Mouse (Mus musculus) heart, embryonic 16.5 days (tissue): Measurements from ENCODE around the gene Actrt2. TPM values are rescaled to one million over a fixed set of nuclear protein-coding genes. Genes with fewer than 3 reads are reported as not detected.

Experiments
- ATAC-seq: fragments of 200-750 bp; cut with Nextera tagmentation; replicated peaks from 2 replicates; pipeline ENCODE4 v1.8.0; 2017; ENCODE audit warnings: moderate number of reproducible peaks; ENCODE audit not compliant: insufficient read depth, low FRiP score; ENCODE audit errors: extremely low read depth
- H3K27ac ChIP-seq: fragments of 300-500 bp; sonication (generic); 2 replicates; pipeline ENCODE4 v1.5.1; 2014; ENCODE audit warnings: mild to moderate bottlenecking, low read length, control low read depth, moderate library complexity
- H3K27me3 ChIP-seq: fragments of 300-500 bp; sonication (generic); 2 replicates; pipeline ENCODE4 v1.6.1; 2014; ENCODE audit warnings: low read length, mixed read lengths; ENCODE audit not compliant: control insufficient read depth, insufficient read depth
- H3K36me3 ChIP-seq: fragments of 300-500 bp; sonication (generic); 2 replicates; pipeline ENCODE4 v1.6.1; 2014; ENCODE audit not compliant: control insufficient read depth, insufficient read depth
- H3K4me1 ChIP-seq: fragments of 300-500 bp; sonication (generic); 2 replicates; pipeline ENCODE4 v1.6.1; 2014; ENCODE audit warnings: low read length, mixed read lengths; ENCODE audit not compliant: control insufficient read depth, insufficient read depth
- H3K4me2 ChIP-seq: fragments of 300-500 bp; sonication (generic); 2 replicates; pipeline ENCODE4 v1.6.1; 2014; ENCODE audit warnings: low read depth, mild to moderate bottlenecking, control low read depth, low read length
- H3K4me3 ChIP-seq: fragments of 300-500 bp; sonication (generic); 2 replicates; pipeline ENCODE4 v1.5.1; 2014; ENCODE audit warnings: mild to moderate bottlenecking, control low read depth, low read length
- H3K9ac ChIP-seq: fragments of 300-500 bp; sonication (generic); 2 replicates; pipeline ENCODE4 v1.6.1; 2014; ENCODE audit warnings: low read length, control low read depth
- H3K9me3 ChIP-seq: fragments of 300-500 bp; sonication (generic); replicated peaks from 2 replicates; pipeline ENCODE4 v1.6.1; 2016; ENCODE audit warnings: low read length; ENCODE audit not compliant: control insufficient read depth
- WGBS: fragments of 180-500 bp; shearing (Covaris S2); extraction: QIAGEN DNeasy Blood & Tissue Kit; methylation state at CpG from one replicate; pipeline ENCODE4 v1.1.7; 2014; 5-methylcytosine and 5-hydroxymethylcytosine counted together
- polyA plus RNA-seq: library from polyadenylated mRNA; unstranded; fragments of >200 nt; fragmentation: Nextera tagmentation; extraction: Ambion mirVana; gene quantifications from 2 replicates; pipeline ENCODE4 v1.2.1, GENCODE M21; 2015

Actrt2 gene
- polyA plus RNA-seq, 1 experiment from 2014 or later: not detected

DNA sequence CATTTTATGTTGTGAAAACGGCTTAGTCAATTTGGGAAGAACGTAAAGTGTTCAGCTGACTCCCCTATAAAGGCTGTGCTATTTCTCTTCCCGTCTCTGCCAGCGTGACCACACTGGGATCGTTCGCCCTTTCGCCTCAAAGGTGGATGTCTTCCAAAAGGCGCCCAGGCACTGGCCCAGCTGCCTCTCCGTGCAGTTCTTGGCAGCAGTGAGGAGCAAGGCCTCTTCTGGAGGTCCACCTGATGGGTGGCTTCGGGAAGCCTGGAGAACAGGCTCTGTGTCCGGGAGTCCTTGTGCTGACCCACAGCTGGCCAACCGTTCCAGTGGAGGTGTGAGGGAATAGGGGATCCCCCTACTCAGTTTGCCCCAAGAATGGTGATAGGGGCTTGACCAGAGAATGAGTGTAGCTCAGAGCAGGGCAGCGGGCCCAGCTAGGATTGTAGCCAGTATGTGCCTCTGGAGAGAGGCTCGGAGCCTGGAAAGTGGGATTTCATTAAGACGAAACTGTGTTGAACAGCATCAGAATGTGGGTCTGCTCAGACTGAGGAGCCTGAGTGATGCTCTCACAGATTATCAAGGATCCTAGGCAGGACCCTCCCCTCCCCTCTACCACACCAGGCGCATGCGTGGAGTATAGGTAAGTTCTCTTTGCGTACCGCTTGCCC lies 18.5 kb downstream of the Actrt2 start:
- peaks cover 8% of the 10 kb centered on the region for H3K27me3 ChIP-seq
- peaks cover 16% of the 10 kb centered on the region for H3K9me3 ChIP-seq
- H3K4me3 ChIP-seq: no peak overlapping the region
- H3K4me1 ChIP-seq: no peaks in the 10 kb centered on the region
- H3K4me2 ChIP-seq: no peak overlapping the region
- H3K27ac ChIP-seq: no peak overlapping the region
- no peaks in the 10 kb centered on the region for H3K36me3 ChIP-seq
- no peak overlapping the region for H3K9ac ChIP-seq
- ATAC-seq: no peak
- WGBS: 70% methylated on average over 19 of the region's 19 CpGs

DNA sequence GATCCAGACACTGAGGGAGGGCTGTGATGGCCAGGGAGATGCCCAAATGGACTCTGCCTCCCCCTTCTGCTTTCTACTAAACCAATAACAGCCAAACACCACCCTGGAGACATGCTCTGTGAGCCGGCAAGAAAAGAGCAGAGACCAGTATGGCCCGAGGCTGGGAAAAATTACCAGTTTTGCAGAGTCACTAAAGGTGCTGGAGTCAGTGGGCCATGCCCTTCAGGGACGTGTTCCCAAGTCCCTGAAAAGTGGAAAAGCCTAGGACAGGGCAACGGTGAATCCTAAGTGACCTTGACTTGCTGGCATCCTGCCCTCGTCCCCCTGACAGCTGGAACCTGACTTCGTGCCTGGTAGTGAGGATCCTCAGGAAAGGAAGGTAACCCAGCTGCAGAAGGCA lies 25.2 kb downstream of the Actrt2 start:
- Histone ChIP-seq H3K4me1 (peaks cover 9% of the 10 kb centered on the region; the same call in 1 of the 2 replicates), H3K9ac (no peak overlapping the region), H3K27me3 (peaks cover 47% of the 10 kb centered on the region), H3K9me3 (peaks cover 15% of the 10 kb centered on the region), H3K27ac (no peak overlapping the region), H3K36me3 (no peaks in the 10 kb centered on the region), H3K4me2 (no peak overlapping the region), H3K4me3 (no peak overlapping the region)
- ATAC-seq: no peak
- WGBS: 23% methylated on average over 6 of the region's 6 CpGs

DNA sequence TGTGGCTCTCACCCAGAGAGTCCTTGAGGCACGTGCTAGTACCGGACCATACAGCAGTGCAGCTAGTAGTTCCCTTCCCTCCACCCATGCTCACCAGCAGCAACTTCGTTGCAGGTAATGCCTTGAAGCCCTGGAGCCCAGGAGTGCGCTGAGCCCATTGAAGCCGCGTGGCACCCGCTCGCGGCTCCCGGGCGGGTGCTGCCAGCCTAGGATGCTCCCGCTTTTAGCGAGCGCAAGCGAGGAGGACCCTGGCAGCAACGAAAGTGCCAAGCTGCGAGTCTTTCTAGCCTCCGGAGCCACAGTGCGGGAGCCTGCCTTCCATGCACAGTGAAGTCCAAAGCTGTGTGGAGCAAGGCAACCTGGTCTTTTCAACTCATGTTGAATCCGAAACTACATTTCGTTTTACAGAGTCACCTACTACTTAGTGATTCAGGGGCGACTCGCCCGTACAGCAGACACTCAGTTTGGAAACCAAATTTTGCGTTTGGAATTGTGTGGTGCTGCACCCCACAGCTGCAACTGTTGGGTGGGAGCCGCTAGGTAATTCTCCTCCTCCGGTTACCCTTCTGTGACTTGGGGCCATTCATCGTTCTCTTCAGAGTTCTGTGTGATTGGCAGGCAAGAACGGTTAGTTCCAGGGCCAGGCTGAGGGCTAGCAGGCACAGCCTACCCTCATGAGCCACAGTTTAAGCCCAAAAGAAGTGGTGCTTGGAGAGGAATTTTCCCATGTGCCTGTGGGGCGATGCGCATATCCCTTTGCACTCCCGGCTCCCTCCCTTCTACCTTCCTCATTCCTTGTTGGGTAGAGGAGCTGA lies 26.2 kb downstream of the Actrt2 start:
- H3K27me3 ChIP-seq: peaks cover 54% of the 10 kb centered on the region
- 16% methylated on average over 32 of the region's 32 CpGs for WGBS
- peaks cover 5% of the 10 kb centered on the region; the same call in 1 of the 2 replicates for H3K9me3 ChIP-seq
- H3K36me3 ChIP-seq: no peaks in the 10 kb centered on the region
- peak overlapping the region; percentile 15; the same call in 1 of the 2 replicates for H3K9ac ChIP-seq
- peaks cover 9% of the 10 kb centered on the region; the same call in 1 of the 2 replicates for H3K4me1 ChIP-seq
- peak overlapping the region; percentile 44 for H3K4me2 ChIP-seq
- H3K4me3 ChIP-seq: peak overlapping the region; percentile 9; the same call in 1 of the 2 replicates
- no peak for ATAC-seq
- no peak overlapping the region for H3K27ac ChIP-seq

DNA sequence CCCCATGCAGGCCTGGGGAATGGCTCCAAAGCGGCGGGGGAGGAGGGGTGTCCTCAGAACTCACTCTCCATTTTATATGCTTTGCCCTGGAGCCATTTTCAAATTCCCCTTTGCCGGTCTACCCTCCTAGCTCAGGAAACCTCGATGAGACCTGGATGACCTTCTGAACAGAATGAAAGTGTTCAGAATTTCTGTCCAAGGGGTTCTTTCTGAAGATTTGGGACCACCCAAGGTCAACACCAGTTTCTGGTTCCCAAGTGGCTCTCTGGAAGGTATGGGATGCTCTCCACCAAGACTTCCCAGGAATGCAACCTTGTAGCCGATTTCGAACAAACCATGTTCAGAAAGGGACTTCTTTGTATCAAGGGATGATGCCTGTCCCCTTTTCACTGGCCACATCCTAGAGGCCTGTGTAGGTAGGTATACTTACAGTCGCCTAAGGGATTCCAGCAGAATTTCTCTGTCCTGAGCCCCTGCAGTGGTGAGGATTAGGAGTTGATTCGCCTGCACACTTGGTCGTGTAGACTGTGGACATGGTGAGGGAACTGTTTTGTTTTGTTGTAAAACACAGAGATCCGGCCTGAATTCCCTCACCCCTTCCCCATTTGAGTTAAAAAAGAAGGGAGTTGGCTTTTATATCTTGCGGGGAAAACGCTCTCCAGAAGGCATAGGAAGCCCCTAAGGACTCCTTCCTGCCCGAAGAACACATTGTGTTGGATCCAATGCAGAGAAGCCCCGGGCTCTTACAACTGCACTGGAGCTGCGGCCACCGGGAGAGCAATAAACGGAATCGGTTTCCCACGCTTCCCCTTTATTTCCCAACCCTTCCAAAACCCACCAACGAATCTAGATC lies 27.0 kb downstream of the Actrt2 start:
- H3K9me3 ChIP-seq: peaks cover 4% of the 10 kb centered on the region; the same call in 1 of the 2 replicates
- H3K4me2 ChIP-seq: peak overlapping the region; percentile 44
- peak overlapping the region; percentile 15; the same call in 1 of the 2 replicates for H3K9ac ChIP-seq
- ATAC-seq: no peak
- peaks cover 9% of the 10 kb centered on the region; the same call in 1 of the 2 replicates for H3K4me1 ChIP-seq
- peaks cover 54% of the 10 kb centered on the region for H3K27me3 ChIP-seq
- H3K36me3 ChIP-seq: no peaks in the 10 kb centered on the region
- H3K27ac ChIP-seq: no peak overlapping the region
- 27% methylated on average over 20 of the region's 20 CpGs for WGBS
- H3K4me3 ChIP-seq: no peak overlapping the region

DNA sequence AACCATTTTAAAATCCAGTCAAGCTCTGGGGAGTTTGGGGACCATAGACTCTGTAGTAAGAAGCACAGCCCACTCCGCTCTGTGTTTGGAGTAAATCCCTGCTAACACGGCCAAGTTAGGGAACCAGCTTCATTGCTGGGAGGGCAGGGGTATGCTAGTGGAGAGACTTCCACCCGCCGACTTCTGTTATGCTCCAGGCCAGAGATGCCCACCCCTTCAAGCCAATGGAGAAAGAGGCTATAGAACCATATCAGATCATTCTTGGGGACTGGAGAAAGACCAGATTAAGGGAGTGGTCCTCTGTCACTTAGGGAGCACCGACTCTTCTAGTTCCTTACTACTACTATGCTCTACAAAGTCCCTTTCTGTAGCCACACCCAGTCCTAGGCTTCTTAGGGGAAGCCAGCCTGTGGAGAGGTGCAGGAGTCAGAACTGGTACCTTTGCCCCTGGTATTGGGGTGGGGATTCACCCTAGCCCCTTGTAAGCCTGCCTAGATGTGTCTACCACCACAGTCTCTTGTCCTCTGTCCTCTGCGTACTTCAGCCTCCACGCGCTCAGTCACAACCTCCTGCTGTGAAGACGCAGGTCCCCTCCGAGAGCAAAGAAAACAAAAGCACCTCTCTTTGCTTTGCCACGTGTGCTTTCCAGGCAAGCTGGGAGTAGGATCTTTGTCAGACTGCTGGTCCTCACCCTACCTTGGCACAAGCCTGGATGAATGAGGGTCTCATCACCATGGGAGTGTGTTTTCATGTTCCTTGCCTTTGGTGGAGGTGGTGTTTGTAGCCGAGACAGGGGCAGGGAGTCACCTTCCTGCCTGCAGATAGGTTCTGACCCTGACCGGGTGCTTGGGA lies 27.9 kb downstream of the Actrt2 start:
- Histone ChIP-seq H3K4me2 (peak overlapping the region; percentile 65), H3K27me3 (peaks cover 51% of the 10 kb centered on the region), H3K4me1 (peaks cover 9% of the 10 kb centered on the region; the same call in 1 of the 2 replicates), H3K9me3 (no peaks in the 10 kb centered on the region), H3K4me3 (peak overlapping the region; percentile 35), H3K9ac (peak overlapping the region; percentile 59; the same call in 1 of the 2 replicates), H3K27ac (no peak overlapping the region), H3K36me3 (no peaks in the 10 kb centered on the region)
- no peak for ATAC-seq
- 34% methylated on average over 13 of the region's 13 CpGs for WGBS

DNA sequence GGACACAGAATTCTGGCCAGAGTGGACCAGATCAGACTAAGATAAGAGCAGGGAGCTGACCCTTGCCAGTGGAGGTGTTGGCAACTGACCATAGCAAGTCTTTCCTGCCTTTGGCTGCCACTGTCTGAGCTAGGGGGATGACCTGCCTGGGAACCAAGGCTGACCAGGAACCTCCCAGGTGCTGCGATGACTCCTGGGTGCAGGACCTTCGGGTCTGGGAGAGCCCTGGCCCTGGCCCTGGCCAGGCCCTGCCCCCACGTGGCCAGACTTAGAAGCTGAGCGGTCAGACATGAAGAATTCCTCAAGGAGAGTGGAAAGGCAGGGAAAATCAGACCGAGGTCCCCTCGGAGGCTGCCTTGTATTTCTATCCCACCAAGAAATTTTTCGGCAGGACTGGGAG lies 28.5 kb downstream of the Actrt2 start:
- no peak for ATAC-seq
- Histone ChIP-seq H3K9me3 (no peaks in the 10 kb centered on the region), H3K9ac (peak overlapping the region; percentile 59), H3K36me3 (no peaks in the 10 kb centered on the region), H3K27me3 (peaks cover 50% of the 10 kb centered on the region), H3K4me2 (peak overlapping the region; percentile 65), H3K4me3 (peak overlapping the region; percentile 35), H3K4me1 (peaks cover 9% of the 10 kb centered on the region; the same call in 1 of the 2 replicates), H3K27ac (no peak overlapping the region)
- 7% methylated on average over 7 of the region's 7 CpGs for WGBS

DNA sequence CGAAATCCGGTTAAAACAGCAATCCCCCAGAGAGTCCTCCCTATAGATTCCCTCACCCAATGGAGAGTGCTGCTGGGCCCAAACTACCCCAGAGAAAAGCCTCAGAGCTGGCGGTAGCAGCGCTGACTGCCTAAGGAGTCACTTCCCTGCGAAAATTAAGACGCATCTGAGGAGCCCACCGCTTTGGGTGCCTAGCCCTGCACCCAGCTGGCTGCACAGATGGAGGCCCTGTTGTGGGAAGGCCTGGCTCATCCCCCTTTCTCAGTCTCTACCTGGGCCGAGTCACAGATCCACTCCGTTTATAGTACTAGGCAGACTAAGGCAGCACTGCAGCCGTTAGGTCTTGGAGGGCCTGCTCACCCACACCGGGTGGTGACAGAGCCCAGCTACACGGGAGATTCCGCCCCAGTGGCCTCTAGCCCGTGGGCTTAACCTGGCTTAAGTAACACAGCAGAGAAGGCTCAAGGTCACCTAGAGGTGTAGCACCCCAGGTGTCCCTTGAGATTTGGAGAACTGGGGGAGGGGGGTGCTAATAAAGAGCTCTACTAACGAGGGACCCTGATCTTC lies 29.3 kb downstream of the Actrt2 start:
- peaks cover 9% of the 10 kb centered on the region; the same call in 1 of the 2 replicates for H3K4me1 ChIP-seq
- ATAC-seq: no peak
- H3K27me3 ChIP-seq: peaks cover 50% of the 10 kb centered on the region
- peak overlapping the region; percentile 78 for H3K4me3 ChIP-seq
- peak overlapping the region; percentile 81 for H3K9ac ChIP-seq
- no peaks in the 10 kb centered on the region for H3K36me3 ChIP-seq
- WGBS: 4% methylated on average over 15 of the region's 15 CpGs
- peak overlapping the region; percentile 65 for H3K4me2 ChIP-seq
- H3K27ac ChIP-seq: peak overlapping the region; percentile 96
- no peaks in the 10 kb centered on the region for H3K9me3 ChIP-seq
